Mouse (Mus musculus) MEL (cell line): ENCODE measurements around the gene Commd6.

ENCODE experiments used
- MYC ChIP-seq: IDR thresholded peaks from 2 replicates; pipeline ENCODE4 v1.6.1; 2011; ENCODE audit warnings: low read depth, mild to moderate bottlenecking, low read length, improper control_type of control experiment, moderate library complexity
- ZNF384 ChIP-seq: IDR thresholded peaks from 2 replicates; pipeline ENCODE4 v1.6.1; 2012; ENCODE audit warnings: low read depth, mild to moderate bottlenecking, inconsistent platforms, low read length, improper control_type of control experiment

DNA sequence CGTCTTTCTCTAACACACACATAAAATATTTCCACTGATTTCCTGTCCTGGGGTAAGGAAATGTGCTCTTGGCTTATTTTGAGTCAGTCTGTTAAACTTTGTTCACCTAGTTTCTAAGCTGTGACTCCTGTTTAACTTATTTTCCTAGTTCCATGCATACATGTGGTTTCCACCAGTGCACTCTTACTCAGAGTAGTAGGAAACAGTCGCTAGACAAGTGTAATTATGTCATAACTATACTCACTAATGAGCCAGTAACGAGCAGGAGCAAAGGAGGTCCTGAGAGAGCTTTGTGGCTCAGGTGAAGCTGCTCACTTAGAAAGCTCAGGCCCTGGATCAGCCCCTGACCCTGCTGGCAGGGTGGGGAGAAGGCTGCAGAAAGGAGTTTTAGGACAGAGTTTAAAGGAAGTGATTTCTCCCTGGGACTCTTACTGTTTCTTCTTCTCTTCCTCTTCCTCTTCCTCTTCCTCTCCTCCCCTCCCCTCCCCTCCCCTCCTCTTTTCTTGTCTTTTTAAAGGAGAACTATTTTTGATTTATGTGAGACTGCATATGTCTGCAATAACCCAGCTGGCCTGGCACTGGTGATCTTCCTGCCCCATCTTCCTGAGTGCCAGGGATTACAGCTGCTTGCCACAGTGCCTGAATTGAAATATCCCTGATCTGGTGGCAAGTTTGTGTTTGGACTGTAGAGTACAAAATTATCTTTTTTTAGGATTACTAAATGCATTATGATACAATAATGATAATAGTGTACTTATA is 21.3 kb upstream of the Commd6 start:
- TF ChIP-seq MYC (no peak), ZNF384 (no peak)
